Mouse (Mus musculus): ENCODE results near the gene Tex21.
A peak's percentile ranks its signal among the peaks of the same experiment; 100 is the strongest.
"Not testable (repeated sequence)": the region's sequence is repeated elsewhere in the genome, so short reads cannot be mapped to it uniquely, and the experiment has no call there.

Gene Tex21

GRCm38 (mm10) chr12:76195912-76196708 is 50.4 kb downstream of the Tex21 start:
- DNase-seq (ENCODE audit: low read depth, low spot score): peak; percentile 85

DNA sequence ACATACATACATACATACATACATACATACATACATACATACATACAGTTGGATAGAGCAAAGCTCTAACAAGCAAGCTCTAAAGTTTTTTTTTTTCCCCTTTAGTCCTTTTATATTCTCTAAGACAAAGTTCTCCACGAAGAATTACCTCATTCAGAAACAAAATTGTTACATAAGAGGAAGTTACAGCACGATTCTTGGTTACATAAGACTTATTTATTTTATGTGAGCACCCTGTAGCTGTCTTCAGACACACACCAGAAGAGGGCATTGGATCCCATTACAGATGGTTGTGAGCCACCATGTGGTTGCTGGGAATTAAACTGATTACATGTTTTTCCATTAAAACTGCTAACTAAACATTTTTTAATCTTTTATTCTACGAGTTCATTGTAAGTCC is 52.0 kb downstream of the Tex21 start:
- DNase-seq (ENCODE audit: low read depth, low spot score): no peak

- DNase-seq (ENCODE audit: low read depth, low spot score): peak; percentile 78
Measured at GRCm38 (mm10) chr12:76190940-76191339, 55.6 kb downstream of the Tex21 start.

- peak; percentile 30 for DNase-seq (ENCODE audit: low read depth, low spot score)
Measured at GRCm38 (mm10) chr12:76187849-76188248, 58.7 kb downstream of the Tex21 start.

DNA sequence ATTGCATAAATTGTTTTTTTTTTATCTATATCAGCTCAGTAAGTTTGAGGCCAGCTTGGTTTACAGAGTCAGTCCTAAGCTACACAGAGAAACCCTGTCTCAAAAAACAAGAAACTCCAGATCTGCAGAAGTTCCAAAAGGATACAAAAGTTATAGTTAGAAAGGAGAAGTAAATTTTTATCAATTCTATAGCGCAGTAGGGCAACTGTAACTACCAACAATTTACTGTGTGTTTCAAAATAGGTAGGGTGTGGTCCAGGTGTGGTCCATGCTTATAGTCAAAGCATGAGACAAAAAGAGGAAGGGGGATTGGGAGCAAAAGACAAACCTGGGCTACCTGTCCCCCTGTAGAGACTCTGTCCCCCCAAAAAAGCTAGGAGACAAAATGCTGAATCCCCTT is 60.1 kb downstream of the Tex21 start:
- no peak for DNase-seq (ENCODE audit: low read depth, low spot score)

- DNase-seq (ENCODE audit: low read depth, low spot score): no peak
Measured at GRCm38 (mm10) chr12:76185167-76185816, 61.3 kb downstream of the Tex21 start.

DNA sequence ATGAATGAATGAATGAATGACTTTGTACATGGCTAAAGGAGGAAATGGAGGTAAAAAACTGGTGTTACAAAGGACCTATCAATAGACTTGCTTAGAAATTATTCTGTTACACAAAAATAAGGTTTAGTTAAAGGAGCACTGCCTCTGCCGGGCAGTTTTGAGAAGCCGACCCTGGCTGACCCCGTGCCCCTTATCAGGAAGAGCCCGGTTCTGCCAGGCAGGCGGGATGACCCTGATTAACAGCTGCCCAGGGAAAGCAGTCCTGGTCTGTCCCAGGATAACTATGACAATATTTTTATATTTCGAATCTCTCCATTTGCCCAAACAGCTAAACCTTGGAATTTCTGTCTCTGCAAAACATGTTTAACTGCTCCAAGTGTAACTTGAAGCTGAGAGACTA is 62.3 kb downstream of the Tex21 start:
- no peak for DNase-seq (ENCODE audit: low read depth, low spot score)

- no peak for DNase-seq (ENCODE audit: low read depth, low spot score)
Measured at GRCm38 (mm10) chr12:76182831-76183230, 63.7 kb downstream of the Tex21 start.

GRCm38 (mm10) chr12:76181471-76181870 is 65.1 kb downstream of the Tex21 start:
- DNase-seq (ENCODE audit: low read depth, low spot score): no peak

GRCm38 (mm10) chr12:76180442-76180841 is 66.1 kb downstream of the Tex21 start:
- DNase-seq (ENCODE audit: low read depth, low spot score): no peak

GRCm38 (mm10) chr12:76179527-76179926 is 67.0 kb downstream of the Tex21 start:
- DNase-seq (ENCODE audit: low read depth, low spot score): no peak

GRCm38 (mm10) chr12:76179051-76179450 is 67.5 kb downstream of the Tex21 start:
- no peak for DNase-seq (ENCODE audit: low read depth, low spot score)

DNA sequence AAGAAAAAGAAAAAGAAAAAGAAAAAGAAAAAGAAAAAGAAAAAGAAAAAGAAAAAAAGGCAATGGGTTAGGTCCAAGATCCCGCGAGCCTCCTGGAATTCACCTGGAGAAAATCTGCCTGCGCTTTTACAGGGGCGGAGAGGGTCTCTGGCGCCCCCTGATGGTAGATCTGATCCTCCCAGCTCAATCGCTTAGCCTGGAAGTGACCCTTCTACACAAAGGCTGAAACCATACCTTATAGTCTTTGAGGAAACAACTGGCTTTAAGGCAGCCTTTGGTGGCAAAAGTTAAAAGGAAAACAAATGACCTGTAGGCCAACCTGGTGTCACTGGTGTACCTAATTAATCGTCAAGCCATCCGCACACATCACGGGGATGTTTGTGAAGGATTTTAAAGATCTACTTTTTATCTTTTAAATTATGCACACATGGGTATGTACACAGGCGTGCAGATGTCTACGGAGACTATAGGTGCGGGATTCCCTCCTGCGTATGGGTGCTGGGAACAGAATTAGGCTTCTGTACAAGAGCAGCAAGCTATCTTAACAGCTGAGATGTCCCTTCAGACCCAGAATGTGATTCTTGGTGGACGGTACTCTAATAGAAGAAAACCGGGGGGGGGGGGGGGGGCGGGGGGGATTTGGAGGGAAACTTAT is 68.6 kb downstream of the Tex21 start:
- peak; percentile 84 for DNase-seq (ENCODE audit: low read depth, low spot score)

DNA sequence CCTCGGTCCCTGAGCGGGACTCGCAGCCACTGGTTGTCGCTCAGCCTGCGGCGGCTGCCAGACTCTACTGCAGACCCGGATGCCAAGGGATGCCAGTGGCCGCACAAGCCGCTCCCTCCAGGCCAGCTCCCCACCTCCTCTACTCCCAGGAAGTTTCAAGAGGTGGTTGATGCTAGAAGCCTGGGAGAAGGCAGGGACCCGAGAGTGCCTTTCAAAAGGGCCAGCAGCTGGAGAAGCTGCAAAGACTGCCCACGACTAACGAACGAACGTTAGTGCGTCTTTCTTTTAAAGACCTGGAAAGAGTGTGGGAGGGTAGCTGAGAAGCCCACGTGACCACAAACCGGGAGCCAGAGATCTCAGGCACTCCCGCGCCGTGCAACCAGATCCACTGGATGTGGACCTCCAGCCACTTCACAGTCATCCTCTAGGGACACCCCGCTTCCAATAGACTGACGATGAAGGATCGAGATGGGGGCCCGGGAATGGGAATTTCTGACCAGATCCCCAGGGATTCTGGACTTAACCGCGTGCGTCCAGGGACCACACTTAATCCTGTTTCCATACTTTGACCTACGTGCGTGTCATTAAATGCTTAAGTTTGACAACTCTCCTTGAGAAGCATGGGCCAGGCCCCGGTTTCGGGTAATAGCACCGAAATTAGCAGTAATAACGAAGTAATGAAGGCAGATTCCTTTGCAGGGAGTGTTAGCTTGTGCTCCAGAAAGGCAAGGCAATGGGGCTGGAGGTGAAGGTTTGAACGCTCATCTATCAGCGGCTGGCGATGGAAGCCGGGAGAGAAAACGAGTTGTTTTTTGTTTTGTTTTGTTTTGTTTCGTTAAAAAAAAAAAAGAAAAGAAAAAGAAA is 69.3 kb downstream of the Tex21 start, which contains the start of gene Esr2:
TSS of gene Esr2 (minus strand) at position 260 of the 864 bp plus-strand sequence.
- DNase-seq (ENCODE audit: low read depth, low spot score): peak; percentile 47

DNA sequence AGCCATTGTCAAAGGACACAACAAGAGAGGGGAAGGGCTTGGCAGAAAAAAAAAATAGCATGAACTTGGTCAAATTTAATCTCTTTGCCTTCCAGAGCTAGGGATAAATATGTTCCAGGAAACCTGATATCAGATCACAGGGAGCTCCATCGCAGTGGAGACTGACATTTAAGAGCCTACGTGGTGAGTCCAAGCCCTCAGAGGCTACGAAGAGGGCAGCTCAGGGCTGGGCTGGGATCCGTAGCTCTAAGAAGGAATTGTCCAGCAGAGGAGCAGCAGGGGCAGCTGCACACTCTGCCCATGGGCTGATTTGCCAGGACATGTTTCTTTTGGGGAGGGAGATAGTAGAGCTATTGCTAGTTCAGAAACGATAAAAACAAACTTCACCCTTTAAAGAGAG is 80.9 kb downstream of the Tex21 start:
- peak; percentile 7 for DNase-seq (ENCODE audit: low read depth, low spot score)

DNA sequence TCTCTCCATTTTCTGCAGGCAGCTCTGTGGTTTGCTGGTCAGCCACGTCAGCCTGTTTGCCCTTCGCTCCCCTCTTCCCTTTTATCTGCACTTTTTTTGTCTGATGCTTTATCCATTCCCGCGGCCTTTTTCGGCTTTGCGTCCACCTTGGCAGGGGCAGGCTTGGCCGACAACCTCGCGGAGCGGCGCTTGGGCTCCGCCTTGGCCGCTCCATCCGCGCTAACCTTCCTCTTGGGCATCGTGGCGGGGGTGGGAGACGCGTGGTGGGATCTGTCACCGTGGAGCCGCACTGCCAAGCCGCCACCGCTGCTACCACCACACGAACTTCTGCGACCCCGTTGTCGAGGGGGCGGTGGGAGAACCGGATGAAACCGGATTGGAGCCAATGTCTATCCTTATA is 94.2 kb downstream of the Tex21 start:
- DNase-seq (ENCODE audit: low read depth, low spot score): not testable (repeated sequence)
